Mouse (Mus musculus) CH12.LX (cell line): ENCODE results near the gene Dusp23. TPM values are rescaled to one million over a fixed set of nuclear protein-coding genes. Genes with fewer than 3 reads are reported as not detected.

Experiments used
- DNase-seq: peaks from one replicate; pipeline ENCODE4 v3.0.0-alpha.2; 2013; ENCODE audit errors: extremely low read depth
- H3K27ac ChIP-seq: 2 replicates; pipeline ENCODE4 v1.5.1; 2012; ENCODE audit warnings: low read depth, mild to moderate bottlenecking, control low read depth, moderate library complexity; ENCODE audit not compliant: insufficient read depth
- H3K27me3 ChIP-seq: replicated peaks from 2 replicates; pipeline ENCODE3; 2012; ENCODE audit warnings: inconsistent platforms
- H3K36me3 ChIP-seq, 2 experiments: replicated peaks in 1 of 2; 2 replicates each; pipeline versions ENCODE3 to v1.6.1; 2012; ENCODE audit warnings: inconsistent platforms in 1 of 2, low read length in 1 of 2, mild to moderate bottlenecking in 1 of 2, mixed read lengths in 1 of 2, moderate library complexity in 1 of 2; ENCODE audit not compliant: control insufficient read depth in 1 of 2, insufficient read depth in 1 of 2
- H3K4me1 ChIP-seq, 2 experiments: 2 replicates each; pipeline ENCODE4 v1.6.1; 2012; ENCODE audit warnings: inconsistent platforms in 1 of 2, moderate library complexity in 1 of 2; ENCODE audit not compliant: insufficient read depth in 2 of 2, control insufficient read depth in 1 of 2
- H3K4me2 ChIP-seq: 2 replicates; pipeline ENCODE4 v1.6.1; 2012; ENCODE audit warnings: low read depth, mild to moderate bottlenecking, control low read depth; ENCODE audit not compliant: poor library complexity, insufficient read depth, severe bottlenecking
- H3K4me3 ChIP-seq, 3 experiments: fragments of 150-350 bp in 1 of 3; sonication (generic) in 1 of 3; replicated peaks in 1 of 3; 2 replicates each; pipeline versions ENCODE3 to v1.5.1; 2011 to 2012; ENCODE audit warnings: low read depth in 2 of 3, low read length in 2 of 3, mild to moderate bottlenecking in 2 of 3, moderate library complexity in 2 of 3, control low read depth in 1 of 3, improper control_type of control experiment in 1 of 3, inconsistent platforms in 1 of 3, mixed read lengths in 1 of 3; ENCODE audit not compliant: poor library complexity in 1 of 3
- H3K79me2 ChIP-seq: replicated peaks from 2 replicates; pipeline ENCODE4 v1.6.1; 2012; ENCODE audit warnings: mild to moderate bottlenecking, moderate library complexity; ENCODE audit not compliant: control insufficient read depth, poor library complexity, insufficient read depth, severe bottlenecking; ENCODE audit errors: extremely low read depth
- H3K9ac ChIP-seq: 2 replicates; pipeline ENCODE4 v1.6.1; 2012; ENCODE audit warnings: low read depth, mild to moderate bottlenecking, control low read depth, moderate library complexity; ENCODE audit not compliant: insufficient read depth
- H3K9me3 ChIP-seq: replicated peaks from 2 replicates; pipeline ENCODE3; 2012; ENCODE audit warnings: low read length, inconsistent platforms, mixed read lengths
- E2F4 ChIP-seq: IDR thresholded peaks from 2 replicates; pipeline ENCODE4 v1.6.1; 2011; ENCODE audit warnings: low read depth, low read length, improper control_type of control experiment; ENCODE audit not compliant: insufficient replicate concordance
- ETS1 ChIP-seq: conservative IDR thresholded peaks from 2 replicates; pipeline ENCODE4 v1.6.1; 2012; ENCODE audit warnings: low read depth, mild to moderate bottlenecking, inconsistent platforms, low read length, improper control_type of control experiment, moderate library complexity
- MAX ChIP-seq: IDR thresholded peaks from 2 replicates; pipeline ENCODE4 v1.6.1; 2011; ENCODE audit warnings: low read length, improper control_type of control experiment
- MEF2A ChIP-seq: IDR thresholded peaks from 2 replicates; pipeline ENCODE4 v1.6.1; 2014; ENCODE audit warnings: low read depth, mild to moderate bottlenecking, inconsistent platforms, low read length, improper control_type of control experiment, borderline replicate concordance
- NELFE ChIP-seq: IDR thresholded peaks from 2 replicates; pipeline ENCODE4 v1.6.1; 2011; ENCODE audit warnings: low read depth, low read length, improper control_type of control experiment
- POLR2A ChIP-seq: IDR thresholded peaks from 2 replicates; pipeline ENCODE4 v1.6.1; 2011; ENCODE audit warnings: low read depth, mild to moderate bottlenecking, improper control_type of control experiment, low read length
- RCOR1 ChIP-seq: conservative IDR thresholded peaks from 2 replicates; pipeline ENCODE4 v1.6.1; 2012; ENCODE audit warnings: low read depth, mild to moderate bottlenecking, inconsistent platforms, low read length, improper control_type of control experiment
- UBTF ChIP-seq: IDR thresholded peaks from 2 replicates; pipeline ENCODE4 v1.6.1; 2012; ENCODE audit warnings: low read depth, mild to moderate bottlenecking, inconsistent platforms, low read length, improper control_type of control experiment, moderate library complexity
- ZMIZ1 ChIP-seq: IDR thresholded peaks from 2 replicates; pipeline ENCODE4 v1.6.1; 2012; ENCODE audit warnings: low read depth, mild to moderate bottlenecking, inconsistent platforms, low read length, improper control_type of control experiment
- ZNF384 ChIP-seq: IDR thresholded peaks from 2 replicates; pipeline ENCODE4 v1.6.1; 2012; ENCODE audit warnings: low read depth, low read length, improper control_type of control experiment, inconsistent platforms
- dilution Hi-C: fragments of 300-500 bp; cut with MboI; formaldehyde crosslinking; loops from 2 replicates; pipeline ENCODE4 v1.14.3; 2020; ENCODE audit warnings: low sequenced_read_pairs; ENCODE audit not compliant: extremely low pct_unique_long_range_greater_than_20kb, extremely low pct_ligation_motif_present
- in situ Hi-C: fragments of 300-500 bp; cut with MboI; formaldehyde crosslinking; loops from 3 replicates; pipeline ENCODE4 v1.14.3; 2019; ENCODE audit warnings: low sequenced_read_pairs, low pct_ligation_motif_present, low pct_unique_long_range_greater_than_20kb, mixed read lengths
- polyA plus RNA-seq: library from polyadenylated mRNA; unstranded; fragments of >175 nt; gene quantifications from 2 replicates; pipeline ENCODE4 v1.2.1, GENCODE M21; 2012; ENCODE audit warnings: low read depth; ENCODE audit not compliant: insufficient read length
- total RNA-seq, 2 experiments: library from RNA; depleted of rRNA; stranded (reverse); fragments of 300-350 nt in 1 of 2; fragments of >200 nt in 1 of 2; gene quantifications; 2 replicates each; pipeline ENCODE4 v1.2.3; 2012 to 2014

Dusp23 gene
- total and polyA plus RNA-seq, 3 experiments, result 0.30 to 1.7 (median 0.85) TPM

- Histone ChIP-seq H3K36me3 (no peaks in the 10 kb centered on the region), H3K4me3 (no peak overlapping the region), H3K4me2 (no peak overlapping the region), H3K9ac (no peak overlapping the region), H3K4me1 (no peaks in the 10 kb centered on the region), H3K27me3 (no peaks in the 10 kb centered on the region), H3K9me3 (peaks cover 3% of the 10 kb centered on the region), H3K79me2 (no peaks in the 10 kb centered on the region), H3K27ac (no peak overlapping the region)
- no peak for DNase-seq
- in situ Hi-C loops, result loop anchor here (25.0 kb wide), 1 partner anchor 753 kb away; no protein-coding TSS in a partner anchor
- TF ChIP-seq RCOR1, result no peak
- no peak for TF ChIP-seq ETS1
- no peak for TF ChIP-seq MAX
- dilution Hi-C loops, result no loop called here
Observed at GRCm38 (mm10) chr1:172634136-172634535, 1.4 kb upstream of the Dusp23 start.

GRCm38 (mm10) chr1:172631721-172632120 is 1.0 kb downstream of the Dusp23 start:
- H3K27me3 ChIP-seq, result no peaks in the 10 kb centered on the region
- no peaks in the 10 kb centered on the region for H3K4me1 ChIP-seq
- H3K79me2 ChIP-seq, result no peaks in the 10 kb centered on the region
- in situ Hi-C loops (loop anchor here (25.0 kb wide), 1 partner anchor 756 kb away; no protein-coding TSS in a partner anchor), dilution Hi-C loops (no loop called here)
- DNase-seq, result no peak
- H3K27ac ChIP-seq, result no peak overlapping the region
- TF ChIP-seq ETS1 (no peak), MEF2A (no peak), NELFE (no peak), POLR2A (no peak), ZMIZ1 (no peak), ZNF384 (no peak)
- H3K36me3 ChIP-seq, result no peaks in the 10 kb centered on the region
- H3K4me3 ChIP-seq, result no peak overlapping the region
- H3K9me3 ChIP-seq, result peaks cover 8% of the 10 kb centered on the region
- no peak overlapping the region for H3K9ac ChIP-seq
- no peak overlapping the region for H3K4me2 ChIP-seq

GRCm38 (mm10) chr1:172629831-172630230 is 2.9 kb downstream of the Dusp23 start:
- no peak for DNase-seq
- no peak overlapping the region for H3K4me2 ChIP-seq
- TF ChIP-seq ZNF384 (no peak), E2F4 (no peak), UBTF (no peak)
- no peak overlapping the region for H3K4me3 ChIP-seq
- no peaks in the 10 kb centered on the region for H3K36me3 ChIP-seq
- in situ Hi-C loops, result loop anchor here (25.0 kb wide), 1 partner anchor 757 kb away; no protein-coding TSS in a partner anchor
- dilution Hi-C loops, result no loop called here
- no peaks in the 10 kb centered on the region for H3K4me1 ChIP-seq
- H3K9me3 ChIP-seq, result peaks cover 9% of the 10 kb centered on the region
- no peak overlapping the region for H3K27ac ChIP-seq
- H3K79me2 ChIP-seq, result no peaks in the 10 kb centered on the region
- no peak overlapping the region for H3K9ac ChIP-seq
- no peaks in the 10 kb centered on the region for H3K27me3 ChIP-seq
